Mouse (Mus musculus) neural tube, embryonic 11.5 days (tissue): Measurements from ENCODE around the gene Rasgrp3. TPM values are rescaled to one million over a fixed set of nuclear protein-coding genes. Genes with fewer than 3 reads are reported as not detected.

Experiments
- ATAC-seq: fragments of 200-750 bp; cut with Nextera tagmentation; 2 replicates; pipeline ENCODE4 v1.8.0; 2017; ENCODE audit warnings: moderate number of reproducible peaks, mild to moderate bottlenecking, moderate TSS enrichment, moderate library complexity; ENCODE audit not compliant: insufficient read depth, low FRiP score, low TSS enrichment
- DNase-seq: peaks from one replicate; pipeline ENCODE4 v3.0.0-alpha.2; 2015; ENCODE audit warnings: low spot score
- H3K27ac ChIP-seq: fragments of 300-500 bp; sonication (generic); 2 replicates; pipeline ENCODE4 v1.5.1; 2014; ENCODE audit warnings: low read depth, mild to moderate bottlenecking, low read length
- H3K27me3 ChIP-seq: fragments of 300-500 bp; sonication (generic); 2 replicates; pipeline ENCODE4 v1.6.1; 2014; ENCODE audit warnings: mild to moderate bottlenecking, low read length, mixed read lengths; ENCODE audit not compliant: control insufficient read depth, insufficient read depth
- H3K36me3 ChIP-seq: fragments of 300-500 bp; sonication (generic); 2 replicates; pipeline ENCODE4 v1.6.1; 2014; ENCODE audit warnings: mild to moderate bottlenecking, low read length, moderate library complexity, mixed read lengths; ENCODE audit not compliant: control insufficient read depth, insufficient read depth
- H3K4me1 ChIP-seq: fragments of 300-500 bp; sonication (generic); 2 replicates; pipeline ENCODE4 v1.6.1; 2014; ENCODE audit warnings: low read length, mixed read lengths; ENCODE audit not compliant: control insufficient read depth, insufficient read depth
- H3K4me2 ChIP-seq: fragments of 300-500 bp; sonication (generic); 2 replicates; pipeline ENCODE4 v1.6.1; 2014; ENCODE audit warnings: low read depth, mild to moderate bottlenecking, moderate library complexity
- H3K4me3 ChIP-seq: fragments of 300-500 bp; sonication (generic); 2 replicates; pipeline ENCODE4 v1.5.1; 2014; ENCODE audit warnings: low read depth, low read length
- H3K9ac ChIP-seq: fragments of 300-500 bp; sonication (generic); 2 replicates; pipeline ENCODE4 v1.6.1; 2014; ENCODE audit warnings: mild to moderate bottlenecking, low read length
- H3K9me3 ChIP-seq: fragments of 300-500 bp; sonication (generic); 2 replicates; pipeline ENCODE4 v1.6.1; 2016; ENCODE audit warnings: low read length; ENCODE audit not compliant: control insufficient read depth
- WGBS: fragments of 180-500 bp; shearing (Covaris S2); extraction: QIAGEN DNeasy Blood & Tissue Kit; methylation state at CpG from one replicate; pipeline ENCODE4 v1.1.7; 2014; 5-methylcytosine and 5-hydroxymethylcytosine counted together
- polyA plus RNA-seq: library from polyadenylated mRNA; unstranded; fragments of >200 nt; fragmentation: Nextera tagmentation; extraction: Ambion mirVana; gene quantifications from 2 replicates; pipeline ENCODE4 v1.2.1, GENCODE M21; 2014

Rasgrp3 gene
- polyA plus RNA-seq, 1 experiment from 2014 or later: 11.6 TPM

GRCm38 (mm10) chr17:75464983-75465634 is 29.4 kb downstream of the Rasgrp3 start:
- H3K4me3 ChIP-seq: no peak overlapping the region

GRCm38 (mm10) chr17:75465635-75465997 is 29.9 kb downstream of the Rasgrp3 start:
- no peak overlapping the region for H3K4me3 ChIP-seq
- WGBS: 62% methylated on average over 14 of the region's 14 CpGs
- no peak overlapping the region for H3K27ac ChIP-seq
- H3K4me2 ChIP-seq: peak overlapping the region; percentile 14; the same call in 1 of the 2 replicates
- no peak for ATAC-seq
- no peaks in the 10 kb centered on the region for H3K27me3 ChIP-seq
- no peaks in the 10 kb centered on the region for H3K36me3 ChIP-seq
- no peak for DNase-seq
- H3K4me1 ChIP-seq: no peaks in the 10 kb centered on the region
- no peaks in the 10 kb centered on the region for H3K9me3 ChIP-seq
- no peak overlapping the region for H3K9ac ChIP-seq

More at GRCm38 (mm10) chr17:75464983-75465634, 29.4 kb downstream of the Rasgrp3 start:
- Histone ChIP-seq H3K36me3 (no peaks in the 10 kb centered on the region), H3K9me3 (no peaks in the 10 kb centered on the region), H3K9ac (no peak overlapping the region), H3K4me2 (peak overlapping the region; percentile 14; the same call in 1 of the 2 replicates), H3K27me3 (no peaks in the 10 kb centered on the region), H3K27ac (no peak overlapping the region), H3K4me1 (no peaks in the 10 kb centered on the region)
- DNase-seq (peak; percentile 44), ATAC-seq (no peak; the same call in 1 of the 2 replicates)
- 18% methylated on average over 15 of the region's 15 CpGs for WGBS

GRCm38 (mm10) chr17:75466948-75467347 is 31.3 kb downstream of the Rasgrp3 start:
- Histone ChIP-seq H3K4me3 (no peak overlapping the region), H3K36me3 (no peaks in the 10 kb centered on the region), H3K4me2 (no peak overlapping the region), H3K9me3 (no peaks in the 10 kb centered on the region), H3K27me3 (no peaks in the 10 kb centered on the region), H3K9ac (no peak overlapping the region), H3K27ac (no peak overlapping the region), H3K4me1 (no peaks in the 10 kb centered on the region)
- DNase-seq (no peak), ATAC-seq (no peak)
- 85% methylated on average over 4 of the region's 4 CpGs for WGBS

- WGBS: 93% methylated on average over 2 of the region's 2 CpGs
- H3K36me3 ChIP-seq: no peaks in the 10 kb centered on the region
- no peak for ATAC-seq
Measured at GRCm38 (mm10) chr17:75467526-75467925, 31.8 kb downstream of the Rasgrp3 start.

DNA sequence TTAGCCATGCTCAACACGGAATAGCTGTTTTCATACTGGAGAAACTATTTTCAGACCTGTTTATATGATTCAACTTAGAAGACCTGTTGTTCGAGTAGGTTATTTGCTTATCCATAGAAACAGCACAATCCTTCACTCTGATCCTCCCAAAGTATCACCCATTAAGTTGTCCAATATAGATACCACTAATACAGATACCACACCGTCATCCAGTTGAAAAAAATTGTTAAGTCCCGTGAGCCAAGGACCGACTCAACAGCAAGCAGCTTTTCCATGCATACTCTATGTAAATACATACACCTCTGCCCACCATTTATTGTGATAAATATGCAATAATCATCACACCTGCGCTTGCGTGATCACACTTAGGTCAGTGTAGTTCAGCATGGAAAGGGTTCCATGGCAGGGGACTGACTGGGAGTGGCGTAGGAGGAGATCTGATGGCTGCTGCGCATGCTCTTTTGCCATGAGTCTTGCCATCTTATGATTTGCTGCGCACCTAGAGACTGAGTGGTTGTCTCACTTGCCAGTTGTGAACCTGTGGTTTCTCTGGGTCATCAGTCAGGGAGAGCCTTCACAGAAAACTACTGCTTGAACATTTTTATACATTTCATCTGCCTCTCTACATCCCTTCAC is 32.9 kb downstream of the Rasgrp3 start:
- Histone ChIP-seq H3K4me1 (no peaks in the 10 kb centered on the region), H3K4me2 (no peak overlapping the region), H3K27ac (no peak overlapping the region), H3K9ac (no peak overlapping the region), H3K9me3 (no peaks in the 10 kb centered on the region), H3K4me3 (no peak overlapping the region), H3K27me3 (no peaks in the 10 kb centered on the region), H3K36me3 (no peaks in the 10 kb centered on the region)
- ATAC-seq (no peak), DNase-seq (no peak)
- WGBS: 93% methylated on average over 10 of the region's 10 CpGs

More at GRCm38 (mm10) chr17:75467526-75467925, 31.8 kb downstream of the Rasgrp3 start:
- Histone ChIP-seq H3K4me1 (no peaks in the 10 kb centered on the region), H3K27ac (no peak overlapping the region), H3K9ac (no peak overlapping the region), H3K27me3 (no peaks in the 10 kb centered on the region), H3K4me3 (no peak overlapping the region), H3K9me3 (no peaks in the 10 kb centered on the region), H3K4me2 (no peak overlapping the region)
- DNase-seq: no peak

GRCm38 (mm10) chr17:75470325-75470724 is 34.6 kb downstream of the Rasgrp3 start:
- no peak overlapping the region for H3K4me3 ChIP-seq
- no peak overlapping the region for H3K9ac ChIP-seq
- no peaks in the 10 kb centered on the region for H3K4me1 ChIP-seq
- no peaks in the 10 kb centered on the region for H3K9me3 ChIP-seq
- no peak overlapping the region for H3K27ac ChIP-seq
- H3K36me3 ChIP-seq: no peaks in the 10 kb centered on the region
- DNase-seq: no peak
- no peaks in the 10 kb centered on the region for H3K27me3 ChIP-seq
- ATAC-seq: no peak
- H3K4me2 ChIP-seq: no peak overlapping the region
- WGBS: 80% methylated on average over 6 of the region's 6 CpGs

DNA sequence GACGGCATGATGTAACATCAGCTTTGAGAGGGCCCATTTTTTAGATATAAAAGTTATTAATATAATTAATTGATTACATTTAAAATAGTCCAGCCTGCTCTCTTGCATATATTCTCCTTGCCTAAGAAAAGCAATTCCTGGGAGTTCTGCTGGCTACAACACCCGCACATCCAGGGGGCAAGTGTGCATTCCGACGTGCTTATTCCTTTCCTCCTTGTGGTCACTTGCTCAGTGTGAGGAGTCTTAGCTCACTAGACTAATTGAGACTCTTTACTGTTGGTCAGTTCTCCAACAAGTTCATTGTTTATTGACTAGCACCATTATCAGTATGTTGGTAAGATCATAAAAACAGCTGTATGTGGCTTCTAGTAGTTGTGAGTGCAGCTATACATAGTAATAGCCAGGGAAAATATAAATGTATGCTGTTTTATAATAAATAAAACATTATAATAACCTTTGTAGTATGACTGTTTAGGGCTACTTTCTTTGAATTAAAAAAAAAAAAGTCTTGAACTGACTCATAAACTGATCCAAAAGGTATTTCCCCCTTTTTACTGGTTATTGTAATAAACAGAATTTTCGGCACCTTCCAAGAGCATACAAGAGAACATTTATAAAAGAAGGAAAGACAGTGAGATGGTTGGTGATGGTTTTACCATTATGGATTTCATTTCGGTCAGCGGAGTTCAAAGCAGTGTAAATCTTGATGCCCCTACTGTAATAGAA is 35.4 kb downstream of the Rasgrp3 start:
- no peak overlapping the region for H3K27ac ChIP-seq
- no peak overlapping the region for H3K4me2 ChIP-seq
- no peak overlapping the region for H3K4me3 ChIP-seq
- H3K36me3 ChIP-seq: no peaks in the 10 kb centered on the region
- ATAC-seq: no peak
- DNase-seq: no peak
- no peak overlapping the region for H3K9ac ChIP-seq
- no peaks in the 10 kb centered on the region for H3K4me1 ChIP-seq
- WGBS: 91% methylated on average over 7 of the region's 7 CpGs
- no peaks in the 10 kb centered on the region for H3K9me3 ChIP-seq
- no peaks in the 10 kb centered on the region for H3K27me3 ChIP-seq

- ATAC-seq (no peak), DNase-seq (no peak)
- Histone ChIP-seq H3K4me1 (no peaks in the 10 kb centered on the region), H3K27me3 (no peaks in the 10 kb centered on the region), H3K27ac (no peak overlapping the region), H3K9ac (no peak overlapping the region), H3K36me3 (no peaks in the 10 kb centered on the region), H3K9me3 (no peaks in the 10 kb centered on the region), H3K4me3 (no peak overlapping the region), H3K4me2 (no peak overlapping the region)
- 63% methylated on average over 6 of the region's 6 CpGs for WGBS
Measured at GRCm38 (mm10) chr17:75471644-75472253, 36.1 kb downstream of the Rasgrp3 start.
